Mouse (Mus musculus) forebrain, embryonic 10.5 days (tissue): ENCODE data around the gene Zmym2. TPM values are rescaled to one million over a fixed set of nuclear protein-coding genes. Genes with fewer than 3 reads are reported as not detected.

Experiments
- DNase-seq: peaks from one replicate; pipeline ENCODE4 v3.0.0-alpha.2; 2017; ENCODE audit warnings: low spot score; ENCODE audit errors: extremely low spot score
- H3K27ac ChIP-seq: fragments of 300-500 bp; sonication (generic); 2 replicates; pipeline ENCODE4 v1.5.1; 2016; ENCODE audit warnings: mild to moderate bottlenecking
- H3K27me3 ChIP-seq: fragments of 300-500 bp; sonication (generic); 2 replicates; pipeline ENCODE4 v1.6.1; 2016; ENCODE audit warnings: mild to moderate bottlenecking; ENCODE audit not compliant: poor library complexity, severe bottlenecking
- H3K36me3 ChIP-seq: fragments of 300-500 bp; sonication (generic); replicated peaks from 2 replicates; pipeline ENCODE4 v1.6.1; 2016; ENCODE audit warnings: mild to moderate bottlenecking, moderate library complexity
- H3K4me1 ChIP-seq: fragments of 300-500 bp; sonication (generic); 2 replicates; pipeline ENCODE4 v1.6.1; 2016
- H3K4me3 ChIP-seq: fragments of 300-500 bp; sonication (generic); 2 replicates; pipeline ENCODE4 v1.5.1; 2016; ENCODE audit warnings: mild to moderate bottlenecking, moderate library complexity
- H3K9me3 ChIP-seq: fragments of 300-500 bp; sonication (generic); 2 replicates; pipeline ENCODE4 v1.6.1; 2016; ENCODE audit warnings: mild to moderate bottlenecking, moderate library complexity
- WGBS: fragments of 180-500 bp; shearing (Covaris S2); methylation state at CpG from one replicate; pipeline ENCODE4 v1.1.7; 2016; 5-methylcytosine and 5-hydroxymethylcytosine counted together
- polyA plus RNA-seq: library from polyadenylated mRNA; unstranded; fragments of >200 nt; fragmentation: Nextera tagmentation; extraction: Ambion mirVana; gene quantifications from 2 replicates; pipeline ENCODE4 v1.2.1, GENCODE M21; 2016

Zmym2 gene
- polyA plus RNA-seq, 1 experiment from 2014 or later, result 64.4 TPM

- Histone ChIP-seq H3K27ac (no peak overlapping the region), H3K4me1 (no peaks in the 10 kb centered on the region), H3K27me3 (no peaks in the 10 kb centered on the region), H3K36me3 (peaks cover 99% of the 10 kb centered on the region), H3K4me3 (no peak overlapping the region), H3K9me3 (no peaks in the 10 kb centered on the region)
- DNase-seq, result no peak
Observed at GRCm38 (mm10) chr14:56954393-56954792, 67.9 kb downstream of the Zmym2 start.

GRCm38 (mm10) chr14:56963969-56964734, 77.7 kb downstream of the Zmym2 start:
- Histone ChIP-seq H3K36me3 (peaks cover 44% of the 10 kb centered on the region), H3K27me3 (no peaks in the 10 kb centered on the region), H3K9me3 (no peaks in the 10 kb centered on the region), H3K27ac (no peak overlapping the region), H3K4me1 (0 out of 2 replicates have a peak, but pooled peaks cover 2% of the 10 kb centered on the region), H3K4me3 (no peak overlapping the region)
- no peak for DNase-seq
- 70% methylated on average over 2 of the region's 2 CpGs for WGBS

GRCm38 (mm10) chr14:56969653-56970052, 83.2 kb downstream of the Zmym2 start:
- WGBS, result 81% methylated on average over 8 of the region's 8 CpGs
- Histone ChIP-seq H3K4me1 (peaks cover 16% of the 10 kb centered on the region), H3K27ac (no peak overlapping the region), H3K36me3 (no peaks in the 10 kb centered on the region), H3K4me3 (no peak overlapping the region), H3K27me3 (no peaks in the 10 kb centered on the region), H3K9me3 (no peaks in the 10 kb centered on the region)
- DNase-seq, result no peak

GRCm38 (mm10) chr14:56970160-56970559, 83.7 kb downstream of the Zmym2 start:
- no peaks in the 10 kb centered on the region for H3K36me3 ChIP-seq
- WGBS, result 79% methylated on average over 11 of the region's 11 CpGs
- H3K9me3 ChIP-seq, result no peaks in the 10 kb centered on the region
- no peak overlapping the region for H3K27ac ChIP-seq
- no peak for DNase-seq
- peaks cover 16% of the 10 kb centered on the region for H3K4me1 ChIP-seq
- no peaks in the 10 kb centered on the region for H3K27me3 ChIP-seq
- no peak overlapping the region for H3K4me3 ChIP-seq

- H3K9me3 ChIP-seq, result no peaks in the 10 kb centered on the region
- no peaks in the 10 kb centered on the region for H3K36me3 ChIP-seq
- H3K4me3 ChIP-seq, result no peak overlapping the region
- 59% methylated on average over 8 of the region's 8 CpGs for WGBS
- DNase-seq, result no peak
- H3K4me1 ChIP-seq, result peaks cover 7% of the 10 kb centered on the region; the same call in 1 of the 2 replicates
- H3K27ac ChIP-seq, result no peak overlapping the region
- no peaks in the 10 kb centered on the region for H3K27me3 ChIP-seq
Observed at GRCm38 (mm10) chr14:56978045-56978655, 91.7 kb downstream of the Zmym2 start.

GRCm38 (mm10) chr14:56988621-56989020, 102.2 kb downstream of the Zmym2 start:
- H3K27ac ChIP-seq, result no peak overlapping the region
- WGBS, result 87% methylated on average over 4 of the region's 4 CpGs
- H3K4me3 ChIP-seq, result no peak overlapping the region
- DNase-seq, result no peak
- no peaks in the 10 kb centered on the region for H3K9me3 ChIP-seq
- H3K36me3 ChIP-seq, result no peaks in the 10 kb centered on the region
- no peaks in the 10 kb centered on the region for H3K27me3 ChIP-seq
- H3K4me1 ChIP-seq, result no peaks in the 10 kb centered on the region

Other genes starting within 250 kb of the Zmym2 start
- 44.0 and 50.3 TPM in 2 replicates for gene Mphosph8, start 218.4 kb upstream of the Zmym2 start, polyA plus RNA-seq
- 45.3 and 51.3 TPM in 2 replicates for gene Pspc1, start 108.3 kb upstream of the Zmym2 start, polyA plus RNA-seq
- gene Zmym5, start 74.9 kb upstream of the Zmym2 start, polyA plus RNA-seq, result 23.3 and 23.4 TPM in 2 replicates
- gene Gja3, start 171.4 kb downstream of the Zmym2 start, polyA plus RNA-seq, result 0.06 TPM in 1 of 2 replicates, not detected in the other
- 0.50 and 0.83 TPM in 2 replicates for gene Gjb2, start 218.0 kb downstream of the Zmym2 start, polyA plus RNA-seq
- not detected in 2 replicates for gene Gm4491, start 229.2 kb downstream of the Zmym2 start, polyA plus RNA-seq
- gene Gjb6, start 247.0 kb downstream of the Zmym2 start, polyA plus RNA-seq, result 0.60 and 0.68 TPM in 2 replicates